Mouse (Mus musculus): Measurements from ENCODE around the gene Grik4. TPM values are rescaled to one million over a fixed set of nuclear protein-coding genes. Genes with fewer than 3 reads are reported as not detected.

The Grik4 gene
- polyA plus RNA-seq, 1 experiment from 2014 or later, result 2.5 TPM

DNA sequence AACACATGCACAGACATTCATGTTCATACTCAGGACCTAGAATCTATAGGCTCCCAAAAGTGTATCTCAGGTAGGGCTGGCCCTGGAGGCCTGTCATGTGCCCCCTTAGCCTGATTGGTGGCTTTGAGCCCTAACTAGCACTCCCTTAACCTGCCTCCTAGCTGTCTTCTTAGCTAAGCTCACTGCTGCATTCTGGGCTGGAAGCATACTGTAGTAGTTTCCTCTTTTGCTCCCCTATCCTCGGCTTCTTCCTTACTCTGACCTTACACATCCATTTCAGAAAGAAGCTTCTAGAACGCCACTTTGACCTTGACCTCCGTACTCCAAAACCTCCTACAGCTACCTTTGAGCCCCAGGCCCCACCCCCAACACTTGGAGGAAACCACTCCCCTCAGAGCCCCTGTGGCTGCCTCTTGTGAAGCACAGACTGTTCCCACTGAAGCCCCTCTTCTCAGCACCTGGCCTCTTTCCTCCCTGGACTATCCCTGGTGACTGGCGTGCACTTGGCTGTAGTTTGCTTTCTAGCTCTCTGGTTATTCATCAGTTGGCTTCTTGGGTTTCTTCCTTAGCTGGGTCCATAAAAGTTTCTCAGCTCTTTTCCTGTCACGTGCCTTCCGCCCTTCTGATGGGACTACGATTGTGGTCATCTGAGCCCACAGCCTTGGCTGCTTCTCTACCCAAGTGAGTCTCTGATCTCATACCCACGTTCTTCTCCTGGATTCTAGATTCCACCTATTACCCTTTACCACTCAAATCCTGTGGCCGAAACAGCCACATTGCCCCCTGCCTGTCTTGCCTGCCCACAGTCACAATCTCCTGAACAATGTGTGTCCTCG is 84.1 kb downstream of the Grik4 start:
- no peak for ATAC-seq (ENCODE audit: insufficient read depth, low FRiP score, low TSS enrichment)
- WGBS, result 85% methylated on average over 10 of the region's 10 CpGs
- no peak overlapping the region for H3K27ac ChIP-seq (ENCODE audit: low read depth, low read length)
- H3K4me2 ChIP-seq (ENCODE audit: low read depth), result no peak overlapping the region
- no peak for DNase-seq (ENCODE audit: low spot score)
- H3K27me3 ChIP-seq (ENCODE audit: control insufficient read depth, insufficient read depth, low read length), result peaks cover 2% of the 10 kb centered on the region; the same call in 1 of the 2 replicates
- H3K36me3 ChIP-seq (ENCODE audit: control insufficient read depth, insufficient read depth, low read length), result no peaks in the 10 kb centered on the region
- no peak overlapping the region for H3K4me3 ChIP-seq (ENCODE audit: low read depth, low read length)
- H3K9me3 ChIP-seq (ENCODE audit: control insufficient read depth, low read length), result no peaks in the 10 kb centered on the region
- 0 out of 2 replicates have a peak, but pooled peaks cover 3% of the 10 kb centered on the region for H3K4me1 ChIP-seq (ENCODE audit: control insufficient read depth, insufficient read depth, low read length)
- H3K9ac ChIP-seq (ENCODE audit: low read length), result no peak overlapping the region

- Histone ChIP-seq H3K27ac (ENCODE audit: low read depth, low read length) (no peak overlapping the region), H3K9me3 (ENCODE audit: control insufficient read depth, low read length) (no peaks in the 10 kb centered on the region), H3K4me1 (ENCODE audit: control insufficient read depth, insufficient read depth, low read length) (no peaks in the 10 kb centered on the region), H3K27me3 (ENCODE audit: control insufficient read depth, insufficient read depth, low read length) (peaks cover 2% of the 10 kb centered on the region; the same call in 1 of the 2 replicates), H3K4me3 (ENCODE audit: low read depth, low read length) (no peak overlapping the region), H3K4me2 (ENCODE audit: low read depth) (no peak overlapping the region), H3K36me3 (ENCODE audit: control insufficient read depth, insufficient read depth, low read length) (no peaks in the 10 kb centered on the region), H3K9ac (ENCODE audit: low read length) (no peak overlapping the region)
- DNase-seq (ENCODE audit: low spot score) (no peak), ATAC-seq (ENCODE audit: insufficient read depth, low FRiP score, low TSS enrichment) (no peak)
- 64% methylated on average over 4 of the region's 4 CpGs for WGBS
Observed at GRCm38 (mm10) chr9:42858998-42859690, 85.1 kb downstream of the Grik4 start.

GRCm38 (mm10) chr9:42858576-42858975 is 85.7 kb downstream of the Grik4 start:
- Histone ChIP-seq H3K9me3 (ENCODE audit: control insufficient read depth, low read length) (no peaks in the 10 kb centered on the region), H3K9ac (ENCODE audit: low read length) (no peak overlapping the region), H3K36me3 (ENCODE audit: control insufficient read depth, insufficient read depth, low read length) (no peaks in the 10 kb centered on the region), H3K4me1 (ENCODE audit: control insufficient read depth, insufficient read depth, low read length) (no peaks in the 10 kb centered on the region), H3K4me3 (ENCODE audit: low read depth, low read length) (no peak overlapping the region), H3K4me2 (ENCODE audit: low read depth) (no peak overlapping the region), H3K27me3 (ENCODE audit: control insufficient read depth, insufficient read depth, low read length) (peaks cover under 1% of the 10 kb centered on the region; the same call in 1 of the 2 replicates), H3K27ac (ENCODE audit: low read depth, low read length) (no peak overlapping the region)
- 42% methylated on average over 3 of the region's 3 CpGs for WGBS
- DNase-seq (ENCODE audit: low spot score) (no peak), ATAC-seq (ENCODE audit: insufficient read depth, low FRiP score, low TSS enrichment) (no peak)

DNA sequence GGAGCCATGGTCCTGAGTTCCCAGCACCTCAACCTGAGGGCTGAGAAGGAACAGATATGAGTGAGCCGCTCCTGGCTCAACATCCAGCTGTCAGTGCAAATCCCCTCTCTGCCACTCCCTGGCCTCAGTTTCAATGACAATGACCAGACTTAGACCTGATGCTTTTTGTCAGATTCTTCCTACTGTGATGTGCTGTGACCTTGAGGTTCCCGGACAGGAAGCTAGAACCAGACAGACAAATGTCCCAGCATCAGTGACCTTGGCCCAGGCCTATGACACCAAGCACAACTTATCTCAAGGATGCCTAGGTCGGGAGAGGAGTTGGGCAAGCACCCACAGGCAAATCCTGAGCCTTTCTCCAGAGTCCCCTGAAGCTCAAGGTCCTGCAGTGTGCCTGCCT is 86.5 kb downstream of the Grik4 start:
- 78% methylated on average over 3 of the region's 3 CpGs for WGBS
- DNase-seq (ENCODE audit: low spot score), result no peak
- ATAC-seq (ENCODE audit: insufficient read depth, low FRiP score, low TSS enrichment), result no peak
- no peak overlapping the region for H3K27ac ChIP-seq (ENCODE audit: low read depth, low read length)
- no peaks in the 10 kb centered on the region for H3K4me1 ChIP-seq (ENCODE audit: control insufficient read depth, insufficient read depth, low read length)
- no peaks in the 10 kb centered on the region for H3K36me3 ChIP-seq (ENCODE audit: control insufficient read depth, insufficient read depth, low read length)
- H3K4me2 ChIP-seq (ENCODE audit: low read depth), result no peak overlapping the region
- no peaks in the 10 kb centered on the region for H3K27me3 ChIP-seq (ENCODE audit: control insufficient read depth, insufficient read depth, low read length)
- H3K9me3 ChIP-seq (ENCODE audit: control insufficient read depth, low read length), result no peaks in the 10 kb centered on the region
- no peak overlapping the region for H3K9ac ChIP-seq (ENCODE audit: low read length)
- H3K4me3 ChIP-seq (ENCODE audit: low read depth, low read length), result no peak overlapping the region

DNA sequence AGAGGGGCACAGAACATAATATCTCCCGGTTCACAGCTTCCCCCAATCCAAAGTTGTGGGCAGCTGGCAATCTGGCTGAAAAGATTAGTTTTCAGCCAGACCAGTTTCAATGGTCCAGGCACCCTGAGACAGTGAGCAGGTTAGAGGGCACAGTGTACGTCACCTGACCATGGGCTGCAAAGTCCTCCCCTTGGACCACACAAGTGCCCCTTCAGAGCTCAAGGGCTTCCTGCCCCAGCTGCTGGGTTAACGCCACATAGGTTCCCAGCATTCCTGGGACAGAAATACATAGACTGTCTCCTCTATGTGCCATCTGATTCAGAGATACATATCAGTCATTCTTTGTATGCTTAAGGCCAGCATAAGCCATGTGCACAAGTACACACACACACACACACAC is 91.2 kb downstream of the Grik4 start:
- Histone ChIP-seq H3K4me3 (ENCODE audit: low read depth, low read length) (no peak overlapping the region), H3K4me2 (ENCODE audit: low read depth) (no peak overlapping the region), H3K36me3 (ENCODE audit: control insufficient read depth, insufficient read depth, low read length) (no peaks in the 10 kb centered on the region), H3K9me3 (ENCODE audit: control insufficient read depth, low read length) (no peaks in the 10 kb centered on the region), H3K27me3 (ENCODE audit: control insufficient read depth, insufficient read depth, low read length) (no peaks in the 10 kb centered on the region), H3K27ac (ENCODE audit: low read depth, low read length) (no peak overlapping the region), H3K9ac (ENCODE audit: low read length) (no peak overlapping the region), H3K4me1 (ENCODE audit: control insufficient read depth, insufficient read depth, low read length) (no peaks in the 10 kb centered on the region)
- ATAC-seq (ENCODE audit: insufficient read depth, low FRiP score, low TSS enrichment) (no peak), DNase-seq (ENCODE audit: low spot score) (no peak)
- 90% methylated on average over 3 of the region's 3 CpGs for WGBS

DNA sequence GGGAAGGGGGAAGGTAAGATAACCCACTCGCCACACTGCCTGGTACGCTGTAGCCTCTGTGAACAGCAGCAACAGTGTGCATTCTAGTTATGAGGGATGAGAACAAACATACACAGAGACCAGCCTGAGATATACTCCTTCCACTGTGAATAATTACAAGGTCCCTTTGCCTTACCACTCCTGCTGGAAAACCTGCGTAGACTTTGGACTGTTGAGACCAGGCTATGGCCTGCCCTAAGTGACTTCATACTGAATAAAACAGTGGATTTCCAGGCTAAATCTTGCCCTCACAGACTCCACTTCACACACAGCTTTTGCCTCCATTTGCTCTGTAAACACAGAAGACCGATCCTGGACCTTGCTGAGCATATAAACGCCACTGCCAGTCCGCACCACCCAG is 94.2 kb downstream of the Grik4 start:
- no peaks in the 10 kb centered on the region for H3K36me3 ChIP-seq (ENCODE audit: control insufficient read depth, insufficient read depth, low read length)
- no peak overlapping the region for H3K4me3 ChIP-seq (ENCODE audit: low read depth, low read length)
- 87% methylated on average over 6 of the region's 6 CpGs for WGBS
- H3K9ac ChIP-seq (ENCODE audit: low read length), result no peak overlapping the region
- no peak overlapping the region for H3K4me2 ChIP-seq (ENCODE audit: low read depth)
- H3K27me3 ChIP-seq (ENCODE audit: control insufficient read depth, insufficient read depth, low read length), result no peaks in the 10 kb centered on the region
- DNase-seq (ENCODE audit: low spot score) (no peak), ATAC-seq (ENCODE audit: insufficient read depth, low FRiP score, low TSS enrichment) (no peak)
- no peaks in the 10 kb centered on the region for H3K9me3 ChIP-seq (ENCODE audit: control insufficient read depth, low read length)
- no peak overlapping the region for H3K27ac ChIP-seq (ENCODE audit: low read depth, low read length)
- no peaks in the 10 kb centered on the region; the same call in 1 of the 2 replicates for H3K4me1 ChIP-seq (ENCODE audit: control insufficient read depth, insufficient read depth, low read length)

- Histone ChIP-seq H3K9me3 (ENCODE audit: control insufficient read depth, low read length) (no peaks in the 10 kb centered on the region), H3K27me3 (ENCODE audit: control insufficient read depth, insufficient read depth, low read length) (no peaks in the 10 kb centered on the region), H3K9ac (ENCODE audit: low read length) (no peak overlapping the region), H3K36me3 (ENCODE audit: control insufficient read depth, insufficient read depth, low read length) (no peaks in the 10 kb centered on the region), H3K4me2 (ENCODE audit: low read depth) (no peak overlapping the region), H3K4me3 (ENCODE audit: low read depth, low read length) (no peak overlapping the region), H3K4me1 (ENCODE audit: control insufficient read depth, insufficient read depth, low read length) (no peaks in the 10 kb centered on the region; the same call in 1 of the 2 replicates), H3K27ac (ENCODE audit: low read depth, low read length) (no peak overlapping the region)
- no peak for ATAC-seq (ENCODE audit: insufficient read depth, low FRiP score, low TSS enrichment)
- no peak for DNase-seq (ENCODE audit: low spot score)
- 20% methylated on average over 8 of the region's 9 CpGs for WGBS
Observed at GRCm38 (mm10) chr9:42848061-42848460, 96.2 kb downstream of the Grik4 start.

- Histone ChIP-seq H3K4me1 (ENCODE audit: control insufficient read depth, insufficient read depth, low read length) (no peaks in the 10 kb centered on the region; the same call in 1 of the 2 replicates), H3K36me3 (ENCODE audit: control insufficient read depth, insufficient read depth, low read length) (no peaks in the 10 kb centered on the region), H3K27ac (ENCODE audit: low read depth, low read length) (no peak overlapping the region), H3K4me2 (ENCODE audit: low read depth) (no peak overlapping the region), H3K9me3 (ENCODE audit: control insufficient read depth, low read length) (no peaks in the 10 kb centered on the region), H3K27me3 (ENCODE audit: control insufficient read depth, insufficient read depth, low read length) (no peaks in the 10 kb centered on the region), H3K9ac (ENCODE audit: low read length) (no peak overlapping the region), H3K4me3 (ENCODE audit: low read depth, low read length) (no peak overlapping the region)
- DNase-seq (ENCODE audit: low spot score) (no peak), ATAC-seq (ENCODE audit: insufficient read depth, low FRiP score, low TSS enrichment) (no peak)
- WGBS, result 78% methylated on average over 10 of the region's 10 CpGs
Observed at GRCm38 (mm10) chr9:42846676-42847425, 97.4 kb downstream of the Grik4 start.
